Mouse (Mus musculus): ENCODE data around the gene Fthl17a. TPM values are rescaled to one million over a fixed set of nuclear protein-coding genes. Genes with fewer than 3 reads are reported as not detected.

Gene Fthl17a
- not detected for polyA plus RNA-seq (2014; fragmentation: Illumina TruSeq; extraction: RNeasy Lipid Tissue Mini Kit (QIAGEN cat#74804); ENCODE audit: low read depth, low replicate concordance)

GRCm38 (mm10) chrX:85249379-85249778 lies at the start of gene Fthl17a:
Gene Fthl17a (plus strand): TSS chrX:85249679.

